Mouse (Mus musculus): ENCODE measurements at regions not wholly inside any gene's neighbourhood (a gene's known extent, or its start where the extent isn't known, plus 50 kb on each side); places are given as distances from the start of the nearest gene placed in this dataset.

- in situ Hi-C loops (cut with MboI; ENCODE audit: low pct_unique_long_range_greater_than_20kb in 1 of 2, low sequenced_read_pairs in 2 of 2, unreplicated experiment in 1 of 2) = loop anchor here in 1 of 2 experiments (25.0 kb wide), 1 partner anchor 714 kb away; the partner anchor contains the start of gene Zfp703
Measured at GRCm38 (mm10) chr8:26273792-26274191, 154.5 kb downstream of the Gm45692 start.

GRCm38 (mm10) chr8:26274481-26274880 lies 155.1 kb downstream of the Gm45692 start:
- in situ Hi-C loops (cut with MboI; ENCODE audit: low pct_unique_long_range_greater_than_20kb in 1 of 2, low sequenced_read_pairs in 2 of 2, unreplicated experiment in 1 of 2) = loop anchor here in 1 of 2 experiments (25.0 kb wide), 1 partner anchor 713 kb away; the partner anchor contains the start of gene Zfp703

DNA sequence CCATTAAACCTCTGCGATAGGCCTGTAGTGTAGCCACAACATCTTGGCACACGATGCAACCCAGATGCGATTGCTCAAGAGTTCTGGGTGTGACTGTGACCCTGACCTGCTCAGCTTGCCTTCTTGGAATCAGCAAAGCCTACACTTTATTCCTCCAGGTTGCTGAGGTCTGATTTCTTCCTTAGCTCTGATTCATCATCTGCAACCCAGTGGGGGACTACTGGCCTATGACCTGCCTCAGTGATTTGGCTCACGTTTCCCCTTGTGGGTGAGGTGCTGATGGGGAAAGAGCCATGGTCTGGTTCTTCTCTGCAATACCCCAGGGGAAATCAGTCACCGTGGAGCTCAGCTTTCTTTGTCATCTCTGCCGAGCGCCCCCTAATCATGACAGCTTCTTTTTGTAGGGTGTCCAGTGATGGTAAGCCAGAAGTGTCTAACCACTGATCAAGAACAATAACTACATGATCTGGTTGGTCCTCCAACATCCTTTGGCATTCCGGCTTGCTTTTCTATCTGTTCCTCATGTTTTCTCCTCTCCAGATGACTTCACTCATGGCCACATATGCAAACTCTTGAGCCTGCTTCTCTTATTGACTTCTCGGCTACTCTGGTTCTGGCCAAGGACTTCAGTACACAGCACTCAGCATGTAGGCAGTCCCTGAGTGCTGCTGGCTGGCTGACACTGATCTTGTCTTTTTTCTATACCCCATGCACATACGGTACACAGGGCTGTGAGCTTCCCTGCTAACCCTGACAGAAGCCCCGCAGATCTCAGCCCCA lies 163.0 kb downstream of the Gm45692 start:
- in situ Hi-C loops (cut with MboI; ENCODE audit: low pct_unique_long_range_greater_than_20kb in 1 of 2, low sequenced_read_pairs in 2 of 2, unreplicated experiment in 1 of 2) = no loop called here

- in situ Hi-C loops (cut with MboI; ENCODE audit: low pct_unique_long_range_greater_than_20kb in 1 of 2, low sequenced_read_pairs in 2 of 2, unreplicated experiment in 1 of 2) = no loop called here
Measured at GRCm38 (mm10) chr8:26283957-26284356, 164.6 kb downstream of the Gm45692 start.

DNA sequence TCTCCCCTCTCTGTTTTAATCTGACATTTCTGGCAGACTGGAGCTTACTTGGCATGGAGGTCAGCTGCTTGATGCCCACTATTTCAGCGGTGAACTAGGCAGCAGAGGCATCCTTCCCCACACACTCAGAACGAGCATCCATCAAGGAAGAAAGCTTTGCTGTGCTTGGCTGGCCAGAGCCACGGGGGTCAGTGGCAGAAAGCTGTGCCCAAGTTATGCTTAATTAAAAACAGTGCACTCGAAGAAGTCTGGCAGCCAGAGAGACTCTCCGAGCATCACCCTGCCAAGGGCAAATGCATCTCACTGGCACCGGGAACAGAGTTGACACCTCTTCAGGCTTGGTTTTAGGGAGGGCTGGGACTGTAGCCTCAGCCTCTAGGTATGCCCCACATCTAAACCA lies 168.3 kb downstream of the Gm45692 start:
- in situ Hi-C loops (cut with MboI; ENCODE audit: low pct_unique_long_range_greater_than_20kb in 1 of 2, low sequenced_read_pairs in 2 of 2, unreplicated experiment in 1 of 2) = no loop called here

- in situ Hi-C loops (cut with MboI; ENCODE audit: low pct_unique_long_range_greater_than_20kb in 1 of 2, low sequenced_read_pairs in 2 of 2, unreplicated experiment in 1 of 2) = no loop called here
Measured at GRCm38 (mm10) chr8:26288163-26288562, 168.8 kb downstream of the Gm45692 start.

DNA sequence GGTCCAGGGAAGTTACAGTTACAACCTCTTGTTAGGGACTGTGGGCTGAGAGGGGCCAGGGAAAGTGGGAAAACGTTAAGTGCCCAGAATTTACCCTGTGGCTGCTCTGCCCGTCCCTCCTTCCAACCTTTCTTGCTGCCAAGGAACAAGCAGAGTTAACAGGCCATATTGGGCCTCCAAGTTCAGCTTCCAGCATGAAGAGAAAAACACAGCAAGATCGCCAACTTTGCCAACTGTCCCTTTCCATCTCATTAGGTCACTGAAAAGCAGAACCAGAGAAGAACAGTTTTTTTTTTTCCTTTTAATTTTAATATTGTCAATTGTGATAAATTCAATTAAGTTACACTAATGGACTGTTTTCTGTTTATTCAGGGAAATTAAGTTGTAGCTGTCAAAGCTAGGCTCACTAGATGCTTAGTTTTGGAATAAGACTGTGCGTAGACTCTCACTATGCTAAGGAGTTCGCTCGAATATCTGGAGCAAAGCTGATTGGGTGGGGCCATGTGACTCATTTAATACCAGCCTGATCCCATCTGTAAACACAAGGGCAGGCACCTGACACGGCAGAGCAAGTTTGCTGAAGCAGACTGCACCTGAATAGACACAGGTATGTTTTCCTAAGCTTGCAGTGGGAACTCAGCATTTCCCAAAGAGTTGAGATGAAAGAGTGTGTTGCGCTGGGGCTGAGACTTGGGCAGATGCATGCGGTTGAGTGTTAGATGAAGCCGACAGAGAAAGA lies 178.9 kb downstream of the Gm45692 start:
- in situ Hi-C loops (cut with MboI; ENCODE audit: low pct_unique_long_range_greater_than_20kb in 1 of 2, low sequenced_read_pairs in 2 of 2, unreplicated experiment in 1 of 2) = no loop called here

- in situ Hi-C loops (cut with MboI; ENCODE audit: low pct_unique_long_range_greater_than_20kb in 1 of 2, low sequenced_read_pairs in 2 of 2, unreplicated experiment in 1 of 2) = no loop called here
Measured at GRCm38 (mm10) chr8:26300246-26300645, 180.9 kb downstream of the Gm45692 start.

- in situ Hi-C loops (cut with MboI; ENCODE audit: low pct_unique_long_range_greater_than_20kb in 1 of 2, low sequenced_read_pairs in 2 of 2, unreplicated experiment in 1 of 2) = no loop called here
Measured at GRCm38 (mm10) chr8:26301961-26302360, 182.6 kb downstream of the Gm45692 start.

DNA sequence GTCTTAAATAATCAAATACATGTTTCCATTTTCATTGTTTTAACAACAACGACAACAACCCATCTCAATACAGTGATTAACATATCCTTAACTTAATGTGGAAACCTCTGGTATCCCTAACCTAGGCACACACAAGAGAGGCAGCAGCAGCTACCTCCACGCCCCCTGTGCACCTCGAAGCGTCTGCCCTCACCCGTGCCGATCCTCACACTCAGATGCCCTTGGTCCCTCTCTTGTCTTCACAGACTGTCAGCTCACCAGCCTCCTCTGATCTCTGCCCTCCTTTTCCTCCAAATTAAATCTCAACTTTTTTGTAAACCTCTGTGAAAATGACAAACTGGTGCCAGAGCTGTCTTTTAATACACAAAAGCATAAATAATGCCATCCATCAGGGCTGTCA lies 185.2 kb downstream of the Gm45692 start:
- in situ Hi-C loops (cut with MboI; ENCODE audit: low pct_unique_long_range_greater_than_20kb in 1 of 2, low sequenced_read_pairs in 2 of 2, unreplicated experiment in 1 of 2) = no loop called here

GRCm38 (mm10) chr8:26305061-26305879 lies 185.9 kb downstream of the Gm45692 start:
- in situ Hi-C loops (cut with MboI; ENCODE audit: low pct_unique_long_range_greater_than_20kb in 1 of 2, low sequenced_read_pairs in 2 of 2, unreplicated experiment in 1 of 2) = no loop called here

GRCm38 (mm10) chr8:26308121-26308641 lies 188.8 kb downstream of the Gm45692 start:
- in situ Hi-C loops (cut with MboI; ENCODE audit: low pct_unique_long_range_greater_than_20kb in 1 of 2, low sequenced_read_pairs in 2 of 2, unreplicated experiment in 1 of 2) = no loop called here

DNA sequence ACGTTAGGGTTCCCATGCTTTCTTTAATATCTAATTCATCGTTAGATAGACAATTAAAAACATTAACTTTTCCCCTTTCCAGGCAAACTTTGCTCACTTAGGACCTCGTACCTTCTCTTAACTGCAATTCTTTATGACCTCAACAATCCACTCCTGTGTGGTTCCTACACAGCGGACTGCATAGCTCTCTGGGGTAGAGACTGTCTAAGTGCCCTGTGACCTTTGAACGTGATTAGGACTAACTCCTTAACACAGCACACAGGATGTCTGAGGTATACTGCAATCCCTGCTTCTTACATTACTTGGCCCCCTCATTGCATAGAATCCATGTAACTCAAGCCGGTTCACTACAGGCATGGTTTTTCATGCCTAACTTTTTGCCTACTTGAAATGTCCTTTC lies 190.4 kb downstream of the Gm45692 start:
- in situ Hi-C loops (cut with MboI; ENCODE audit: low pct_unique_long_range_greater_than_20kb in 1 of 2, low sequenced_read_pairs in 2 of 2, unreplicated experiment in 1 of 2) = no loop called here

- in situ Hi-C loops (cut with MboI; ENCODE audit: low pct_unique_long_range_greater_than_20kb in 1 of 2, low sequenced_read_pairs in 2 of 2, unreplicated experiment in 1 of 2) = no loop called here
Measured at GRCm38 (mm10) chr8:26323606-26324350, 204.4 kb downstream of the Gm45692 start.

DNA sequence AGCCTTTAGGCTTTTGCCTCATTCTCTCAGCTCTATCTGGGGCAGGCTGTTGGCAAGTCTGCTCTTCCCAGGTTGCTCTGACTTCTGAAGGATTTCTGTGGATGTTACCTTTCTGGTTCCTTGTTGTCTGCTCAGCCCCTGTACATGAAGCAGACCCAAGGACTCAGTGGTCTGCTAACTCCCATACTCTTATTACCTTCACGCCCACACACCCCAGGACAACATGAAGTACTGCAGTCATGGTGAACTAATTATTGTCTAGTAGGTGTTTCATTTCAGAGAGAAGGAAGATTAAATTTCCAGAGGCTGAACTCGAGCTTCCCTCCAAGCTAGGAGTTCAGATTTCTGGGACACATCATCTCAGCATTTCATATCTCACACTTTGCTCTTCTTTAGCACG lies 205.3 kb downstream of the Gm45692 start:
- in situ Hi-C loops (cut with MboI; ENCODE audit: low pct_unique_long_range_greater_than_20kb in 1 of 2, low sequenced_read_pairs in 2 of 2, unreplicated experiment in 1 of 2) = no loop called here

GRCm38 (mm10) chr8:26329813-26330212 lies 210.5 kb downstream of the Gm45692 start:
- in situ Hi-C loops (cut with MboI; ENCODE audit: low pct_unique_long_range_greater_than_20kb in 1 of 2, low sequenced_read_pairs in 2 of 2, unreplicated experiment in 1 of 2) = no loop called here

DNA sequence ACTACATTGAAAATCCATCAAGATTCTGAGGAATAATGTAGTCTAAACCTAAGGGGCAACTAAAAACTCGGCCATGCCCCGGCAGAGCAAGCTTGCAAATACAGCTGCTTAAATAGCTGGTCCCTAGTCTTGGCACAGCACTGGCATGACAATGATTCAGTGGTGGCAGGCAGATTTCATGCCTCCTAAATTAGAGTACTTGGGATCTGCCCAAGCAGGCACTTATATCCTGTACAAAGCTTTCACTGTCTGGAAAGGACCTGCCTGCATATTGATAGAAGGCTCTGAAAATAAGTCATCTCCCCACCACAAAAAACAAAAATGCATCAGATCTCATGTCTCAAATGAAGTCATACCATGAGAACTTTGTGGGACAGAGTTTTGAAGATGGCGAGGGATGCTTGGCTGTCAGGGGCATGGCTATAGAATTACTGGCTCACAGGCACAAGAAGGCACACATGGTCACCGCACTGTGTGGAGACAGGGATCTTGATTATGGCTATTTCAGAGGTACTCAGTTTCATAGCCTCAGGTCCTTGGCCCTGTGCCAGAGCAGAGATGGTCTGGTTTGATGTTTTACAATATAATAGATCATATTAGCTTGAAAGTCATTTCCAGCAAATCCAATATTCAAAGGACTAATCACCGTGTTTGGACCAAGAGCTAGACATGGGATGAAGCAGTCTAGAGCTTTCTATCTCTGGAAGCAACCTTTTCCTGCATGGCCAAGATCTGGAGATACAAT lies 217.7 kb downstream of the Gm45692 start:
- in situ Hi-C loops (cut with MboI; ENCODE audit: low pct_unique_long_range_greater_than_20kb in 1 of 2, low sequenced_read_pairs in 2 of 2, unreplicated experiment in 1 of 2) = no loop called here

All from mouse embryonic stem cell (cell line).